Mouse (Mus musculus): ENCODE data around the gene Dtx3.

GRCm38 (mm10) chr10:127185506-127185905 lies 10.0 kb downstream of the Dtx3 start:
- TF ChIP-seq POLR2A (IDR thresholded peaks at IDR 0.05; ENCODE audit: low read depth, low read length) (no peak), CTCF (IDR thresholded peaks at IDR 0.05; ENCODE audit: extremely low read depth, insufficient read depth, insufficient read length, insufficient replicate concordance) (no peak)

Data from spleen, adult 2 months (tissue).